Mouse (Mus musculus) embryonic facial prominence, embryonic 10.5 days (tissue): Measurements from ENCODE around the gene Bend3. TPM values are rescaled to one million over a fixed set of nuclear protein-coding genes. Genes with fewer than 3 reads are reported as not detected.
"Not testable (repeated sequence)": the region's sequence is repeated elsewhere in the genome, so short reads cannot be mapped to it uniquely, and the experiment has no call there.

ENCODE experiments used
- DNase-seq: peaks from one replicate; pipeline ENCODE4 v3.0.0-alpha.2; 2017; ENCODE audit warnings: low spot score
- H3K27ac ChIP-seq: fragments of 300-500 bp; sonication (generic); replicated peaks from 2 replicates; pipeline ENCODE4 v1.5.1; 2016; ENCODE audit warnings: mild to moderate bottlenecking
- H3K27me3 ChIP-seq: fragments of 300-500 bp; sonication (generic); replicated peaks from 2 replicates; pipeline ENCODE4 v1.6.1; 2016; ENCODE audit warnings: low read depth, mild to moderate bottlenecking; ENCODE audit not compliant: poor library complexity, severe bottlenecking
- H3K36me3 ChIP-seq: fragments of 300-500 bp; sonication (generic); replicated peaks from 2 replicates; pipeline ENCODE4 v1.6.1; 2016; ENCODE audit warnings: mild to moderate bottlenecking, moderate library complexity
- H3K4me1 ChIP-seq: fragments of 300-500 bp; sonication (generic); 2 replicates; pipeline ENCODE4 v1.6.1; 2016
- H3K4me3 ChIP-seq: fragments of 300-500 bp; sonication (generic); 2 replicates; pipeline ENCODE4 v1.5.1; 2016; ENCODE audit warnings: mild to moderate bottlenecking, moderate library complexity
- H3K9me3 ChIP-seq: fragments of 300-500 bp; sonication (generic); 2 replicates; pipeline ENCODE4 v1.6.1; 2016; ENCODE audit warnings: mild to moderate bottlenecking
- WGBS: fragments of 180-500 bp; shearing (Covaris S2); methylation state at CpG from one replicate; pipeline ENCODE4 v1.1.7; 2016; 5-methylcytosine and 5-hydroxymethylcytosine counted together
- polyA plus RNA-seq: library from polyadenylated mRNA; unstranded; fragments of >200 nt; fragmentation: Nextera tagmentation; extraction: Ambion mirVana; gene quantifications from 2 replicates; pipeline ENCODE4 v1.2.1, GENCODE M21; 2016

Gene Bend3
- polyA plus RNA-seq, 1 experiment from 2014 or later, result 9.1 TPM

- Histone ChIP-seq H3K4me3 (no peak overlapping the region), H3K9me3 (no peaks in the 10 kb centered on the region), H3K4me1 (peaks cover 5% of the 10 kb centered on the region; the same call in 1 of the 2 replicates), H3K27me3 (no peaks in the 10 kb centered on the region), H3K36me3 (peaks cover 40% of the 10 kb centered on the region), H3K27ac (no peak overlapping the region)
- no peak for DNase-seq
- 76% methylated on average over 6 of the region's 6 CpGs for WGBS
Measured at GRCm38 (mm10) chr10:43516992-43517660, 38.5 kb downstream of the Bend3 start.

GRCm38 (mm10) chr10:43517836-43518235 lies 39.2 kb downstream of the Bend3 start:
- no peak overlapping the region for H3K27ac ChIP-seq
- H3K4me1 ChIP-seq, result peaks cover 5% of the 10 kb centered on the region; the same call in 1 of the 2 replicates
- no peaks in the 10 kb centered on the region for H3K27me3 ChIP-seq
- H3K4me3 ChIP-seq, result no peak overlapping the region
- no peak for DNase-seq
- WGBS, result 76% methylated on average over 4 of the region's 4 CpGs
- H3K9me3 ChIP-seq, result no peaks in the 10 kb centered on the region
- peaks cover 33% of the 10 kb centered on the region for H3K36me3 ChIP-seq

- Histone ChIP-seq H3K27me3 (no peaks in the 10 kb centered on the region), H3K4me3 (no peak overlapping the region), H3K9me3 (no peaks in the 10 kb centered on the region), H3K36me3 (peaks cover 28% of the 10 kb centered on the region), H3K4me1 (peaks cover 5% of the 10 kb centered on the region; the same call in 1 of the 2 replicates), H3K27ac (no peak overlapping the region)
- DNase-seq, result no peak
- WGBS, result 79% methylated on average over 13 of the region's 13 CpGs
Measured at GRCm38 (mm10) chr10:43518368-43518767, 39.7 kb downstream of the Bend3 start.

GRCm38 (mm10) chr10:43519977-43520376 lies 41.3 kb downstream of the Bend3 start:
- WGBS, result 95% methylated on average over 2 of the region's 2 CpGs
- H3K36me3 ChIP-seq, result peaks cover 22% of the 10 kb centered on the region
- no peak for DNase-seq

GRCm38 (mm10) chr10:43523931-43524330 lies 45.3 kb downstream of the Bend3 start, which contains the start of gene Gm9803:
Gm9803 (plus strand) TSS chr10:43524084.
- H3K27ac ChIP-seq, H3K9me3 ChIP-seq, H3K27me3 ChIP-seq, H3K4me3 ChIP-seq, DNase-seq: not testable (repeated sequence)
- 94% methylated on average over 10 of the region's 10 CpGs for WGBS
- H3K4me1 ChIP-seq, result peaks cover 19% of the 10 kb centered on the region
- H3K36me3 ChIP-seq, result peaks cover 45% of the 10 kb centered on the region

More at GRCm38 (mm10) chr10:43519977-43520376, 41.3 kb downstream of the Bend3 start:
- Histone ChIP-seq H3K4me1 (peaks cover 5% of the 10 kb centered on the region; the same call in 1 of the 2 replicates), H3K27me3 (no peaks in the 10 kb centered on the region), H3K9me3 (no peaks in the 10 kb centered on the region), H3K27ac (no peak overlapping the region), H3K4me3 (no peak overlapping the region)

GRCm38 (mm10) chr10:43527283-43528269 lies 48.9 kb downstream of the Bend3 start:
- Histone ChIP-seq H3K27me3 (no peaks in the 10 kb centered on the region), H3K36me3 (peaks cover 80% of the 10 kb centered on the region), H3K9me3 (no peaks in the 10 kb centered on the region), H3K4me1 (peaks cover 19% of the 10 kb centered on the region), H3K4me3 (peak overlapping the region; percentile 11; the same call in 1 of the 2 replicates), H3K27ac (peak overlapping the region; percentile 79)
- 42% methylated on average over 15 of the region's 15 CpGs for WGBS
- DNase-seq, result peak; percentile 42

GRCm38 (mm10) chr10:43534382-43534781 lies 55.8 kb downstream of the Bend3 start:
- peaks cover 4% of the 10 kb centered on the region for H3K4me1 ChIP-seq
- H3K9me3 ChIP-seq, result no peaks in the 10 kb centered on the region
- DNase-seq, result no peak
- H3K36me3 ChIP-seq, result peaks cover 60% of the 10 kb centered on the region
- H3K4me3 ChIP-seq, result no peak overlapping the region
- 88% methylated on average over 1 of the region's 1 CpGs for WGBS
- H3K27ac ChIP-seq, result no peak overlapping the region
- H3K27me3 ChIP-seq, result no peaks in the 10 kb centered on the region

GRCm38 (mm10) chr10:43537652-43538051 lies 59.0 kb downstream of the Bend3 start:
- Histone ChIP-seq H3K4me1 (peaks cover 15% of the 10 kb centered on the region), H3K36me3 (peaks cover 28% of the 10 kb centered on the region), H3K27me3 (no peaks in the 10 kb centered on the region), H3K27ac (no peak overlapping the region), H3K9me3 (no peaks in the 10 kb centered on the region), H3K4me3 (no peak overlapping the region)
- WGBS, result 90% methylated on average over 7 of the region's 7 CpGs
- DNase-seq, result no peak

GRCm38 (mm10) chr10:43538831-43539230 lies 60.2 kb downstream of the Bend3 start:
- 90% methylated on average over 5 of the region's 5 CpGs for WGBS
- no peak for DNase-seq
- Histone ChIP-seq H3K27me3 (no peaks in the 10 kb centered on the region), H3K36me3 (peaks cover 18% of the 10 kb centered on the region), H3K27ac (no peak overlapping the region), H3K4me1 (peaks cover 15% of the 10 kb centered on the region), H3K4me3 (no peak overlapping the region), H3K9me3 (no peaks in the 10 kb centered on the region)

GRCm38 (mm10) chr10:43539746-43540310 lies 61.2 kb downstream of the Bend3 start:
- Histone ChIP-seq H3K27me3 (no peaks in the 10 kb centered on the region), H3K9me3 (no peaks in the 10 kb centered on the region), H3K36me3 (peaks cover 18% of the 10 kb centered on the region), H3K4me1 (peaks cover 15% of the 10 kb centered on the region), H3K4me3 (peak overlapping the region; percentile 93), H3K27ac (peak overlapping the region; percentile 92)
- 21% methylated on average over 12 of the region's 12 CpGs for WGBS
- DNase-seq, result no peak

GRCm38 (mm10) chr10:43540442-43541152 lies 62.0 kb downstream of the Bend3 start, which contains the start of gene 1700021F05Rik:
1700021F05Rik (minus strand) TSS chr10:43540994.
- peak within 1 kb of the TSS; percentile 93 for H3K4me3 ChIP-seq

More at GRCm38 (mm10) chr10:43540442-43541152, 62.0 kb downstream of the Bend3 start, which contains the start of gene 1700021F05Rik:
- Histone ChIP-seq H3K27ac (peak within 1 kb of the TSS; percentile 92), H3K4me1 (peaks cover 15% of the 10 kb centered on the region), H3K9me3 (no peaks in the 10 kb centered on the region), H3K27me3 (no peaks in the 10 kb centered on the region), H3K36me3 (peaks cover 11% of the 10 kb centered on the region)
- WGBS, result under 1% methylated on average over 56 of the region's 56 CpGs
- DNase-seq, result peak; percentile 97
